Mouse (Mus musculus) lung, postnatal 4 days (tissue): ENCODE data around the gene Pcsk1n.
A peak's percentile ranks its signal among the peaks of the same experiment; 100 is the strongest.

Experiments used
- DNase-seq, 2 experiments: peaks; one replicate each; pipeline ENCODE4 v3.0.0; 2021

Gene Pcsk1n

DNA sequence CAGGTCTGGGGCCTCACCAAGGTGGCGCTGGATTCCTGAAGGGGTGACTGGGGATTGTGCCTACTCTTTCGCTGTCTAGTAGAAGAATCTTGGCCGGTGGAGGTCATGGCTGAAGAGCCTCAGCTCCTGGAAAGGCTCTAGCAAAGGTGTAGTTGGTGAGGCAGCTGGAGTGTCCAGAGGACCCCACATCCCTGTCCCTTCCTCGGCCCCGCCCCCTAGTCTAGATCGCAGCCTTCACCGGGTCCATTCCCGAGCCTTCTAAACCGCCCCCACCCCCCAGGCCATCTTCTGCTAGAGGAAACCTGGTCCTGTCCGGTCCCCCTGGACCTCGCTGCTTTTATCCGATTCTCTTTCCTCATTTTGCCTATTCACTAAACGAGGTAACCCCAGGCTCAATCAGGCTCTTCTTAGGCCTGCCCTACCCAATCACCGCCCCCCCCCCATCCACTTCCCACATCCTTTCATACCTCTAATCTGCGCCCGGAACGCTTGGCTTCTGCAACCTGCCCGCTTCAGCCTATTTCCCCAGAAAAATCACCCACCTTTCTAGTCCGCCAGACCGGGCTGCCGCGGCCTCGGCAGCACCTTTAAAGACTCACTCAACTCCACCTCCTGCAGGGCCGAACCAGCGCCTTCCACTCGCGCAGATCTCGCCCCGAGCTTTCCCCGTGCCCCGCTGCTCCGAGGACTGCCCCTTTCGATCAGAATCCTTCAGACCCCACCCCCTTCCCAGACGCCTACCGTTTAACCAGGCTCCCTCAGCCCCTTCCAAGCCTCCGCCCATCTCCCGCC is 27.7 kb downstream of the Pcsk1n start, which contains the start of gene Hdac6:
Gene Hdac6 (minus strand): TSS at position 782 of the 792 bp plus-strand sequence.
- DNase-seq = no peak

DNA sequence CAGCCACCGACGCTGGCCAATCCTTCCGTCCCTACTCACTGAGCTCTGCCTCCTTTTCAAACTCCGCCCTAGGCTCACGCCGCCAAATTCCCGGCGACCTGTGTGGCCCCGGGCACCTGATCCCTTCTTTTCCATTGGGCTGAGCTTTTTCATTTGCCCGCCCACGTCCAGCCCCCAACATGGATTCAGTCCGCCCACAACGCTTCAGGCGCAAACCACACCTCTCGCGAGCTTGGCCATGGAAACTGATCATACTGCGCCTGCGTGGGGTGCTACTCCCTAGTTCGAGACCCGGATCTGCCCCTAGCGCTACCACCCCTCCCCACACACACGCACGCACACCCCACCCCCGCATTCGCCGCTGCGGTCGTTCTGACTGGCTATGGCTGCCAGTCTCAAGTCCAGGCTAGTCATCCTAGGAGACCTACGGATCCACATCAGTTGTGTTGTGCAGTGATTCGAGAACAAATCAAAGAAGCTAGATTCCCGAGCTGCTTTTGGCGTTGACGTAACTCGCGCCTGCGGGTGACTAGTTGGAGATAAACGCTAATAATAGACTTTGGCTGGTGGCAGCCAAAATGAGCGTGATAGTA is 28.4 kb downstream of the Pcsk1n start:
- peak; percentile 93 to 97 for DNase-seq

DNA sequence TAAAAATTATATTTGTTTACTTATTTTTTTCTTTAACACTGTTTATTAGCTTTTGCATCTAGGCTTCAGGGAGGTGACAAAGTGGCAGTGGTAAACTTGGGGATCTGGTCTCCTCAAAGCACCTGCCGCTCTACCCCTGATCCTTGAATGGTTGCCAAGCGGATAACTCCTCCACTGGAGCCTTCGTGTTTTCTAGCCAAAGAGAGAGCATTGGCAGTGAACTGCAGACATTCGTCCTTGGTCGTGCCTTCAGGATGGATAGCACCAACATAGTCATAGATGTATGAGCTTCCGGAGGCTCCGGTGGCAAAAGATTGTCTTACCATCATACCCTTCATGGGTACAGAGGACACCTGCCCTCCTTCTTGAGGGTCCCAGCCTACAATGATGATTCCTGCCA is 30.5 kb downstream of the Pcsk1n start:
- DNase-seq = no peak

GRCm38 (mm10) chrX:7958868-7959267 is 39.2 kb downstream of the Pcsk1n start:
- no peak for DNase-seq

DNA sequence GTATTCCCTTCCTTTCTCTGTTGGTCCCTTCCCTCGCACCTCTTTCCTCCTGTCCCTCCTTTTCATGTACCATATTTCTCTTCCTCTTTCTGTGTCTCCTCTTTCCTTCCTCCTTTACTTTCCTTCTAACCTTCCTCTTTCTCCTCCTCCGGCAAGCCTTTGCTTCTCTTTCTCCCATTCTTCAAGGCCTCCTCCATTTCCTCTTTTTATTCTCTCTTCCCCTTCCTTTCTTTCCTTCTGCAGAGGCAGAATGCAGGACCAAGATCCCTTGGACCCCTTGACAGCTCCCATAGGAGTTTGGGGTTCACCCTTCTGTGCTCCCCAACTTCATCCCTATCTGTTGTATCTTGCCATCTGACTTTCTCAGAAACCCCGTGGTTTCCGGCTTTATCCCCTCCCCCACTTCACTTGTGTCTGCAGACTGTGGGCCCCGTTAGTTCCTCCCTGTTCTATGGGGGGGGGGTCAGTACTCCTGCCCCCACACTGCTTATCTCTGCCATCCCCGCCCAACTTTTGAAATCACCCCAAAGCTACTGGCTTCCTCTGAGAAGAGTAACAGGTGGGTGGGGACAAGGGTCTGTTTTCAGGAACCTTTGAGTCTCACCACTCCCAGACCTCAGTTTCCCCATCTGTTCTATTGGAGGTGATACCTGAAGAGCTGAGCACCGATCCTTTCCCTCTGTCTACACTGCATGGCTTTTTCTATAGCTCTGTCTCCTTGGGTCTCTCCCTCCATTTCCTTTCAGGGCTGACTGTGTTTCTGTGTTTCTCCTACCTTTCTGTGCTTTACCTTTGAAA is 44.4 kb downstream of the Pcsk1n start:
- DNase-seq = no peak

- no peak for DNase-seq
Measured at GRCm38 (mm10) chrX:7966161-7966560, 46.5 kb downstream of the Pcsk1n start.

DNA sequence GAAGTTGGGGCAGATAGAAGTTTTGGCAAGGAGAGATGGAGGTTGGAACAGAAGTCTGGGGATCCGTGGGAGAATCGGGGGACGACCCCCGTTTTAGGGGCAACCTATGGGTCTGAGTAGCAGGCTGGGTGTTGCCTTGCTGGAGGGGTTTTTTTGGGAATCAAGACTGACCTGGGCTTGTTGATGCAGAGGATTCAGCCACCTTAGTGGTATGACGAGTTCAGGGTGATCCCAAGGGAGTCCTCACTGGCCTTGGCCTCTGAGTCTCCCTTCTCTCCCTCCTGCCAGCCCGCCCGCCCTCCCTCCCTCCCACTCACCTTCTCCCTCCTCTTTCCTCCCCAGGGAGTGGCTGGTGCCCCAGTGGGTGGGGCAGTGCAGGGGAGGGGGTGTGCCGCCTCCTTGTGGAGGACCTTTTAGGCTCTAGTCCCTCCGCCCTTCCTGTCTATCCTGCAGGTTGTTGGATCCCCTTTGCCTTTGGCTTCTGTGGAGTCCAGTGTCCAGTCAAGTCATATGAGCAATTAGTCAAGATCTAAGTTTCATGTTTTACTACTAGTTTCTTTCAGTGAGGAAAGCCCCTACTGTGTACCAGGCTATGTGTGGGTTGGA is 48.1 kb downstream of the Pcsk1n start:
- no peak for DNase-seq

- DNase-seq = no peak
Measured at GRCm38 (mm10) chrX:7968226-7968625, 48.6 kb downstream of the Pcsk1n start.

- DNase-seq = no peak
Measured at GRCm38 (mm10) chrX:7968899-7969298, 49.3 kb downstream of the Pcsk1n start.

GRCm38 (mm10) chrX:7971292-7971691 is 51.7 kb downstream of the Pcsk1n start:
- DNase-seq = no peak
